Mouse (Mus musculus) c-Kit-positive CD71-negative TER-119-negative erythroid progenitor cells, embryonic 14.5 days (primary cell): Measurements from ENCODE around the gene Entpd5.
"Not testable (repeated sequence)": the region's sequence is repeated elsewhere in the genome, so short reads cannot be mapped to it uniquely, and the experiment has no call there.

Source experiments
- DNase-seq: peaks from one replicate; pipeline ENCODE4 v3.0.0-alpha.2; 2013; ENCODE audit warnings: low read depth

The Entpd5 gene

DNA sequence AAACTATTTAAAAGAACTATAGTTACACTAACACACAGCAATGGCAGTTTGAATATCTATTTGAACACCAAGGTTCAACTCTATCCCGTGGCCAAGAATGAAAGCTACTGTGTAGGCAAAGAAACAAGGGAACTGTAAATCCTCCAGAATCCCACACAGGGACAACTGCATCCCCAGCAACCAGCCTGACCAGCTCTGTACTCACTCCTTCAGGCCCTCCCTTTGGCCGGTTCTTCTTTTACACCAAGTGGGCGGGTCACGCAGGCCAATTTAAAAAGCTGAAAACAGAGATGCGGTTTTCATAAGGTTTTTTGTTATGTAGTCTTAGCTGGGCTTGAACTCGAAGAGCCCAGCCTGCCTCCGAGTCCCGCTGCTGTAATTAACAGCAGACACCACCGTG lies 9.7 kb downstream of the Entpd5 start:
- DNase-seq, result no peak

DNA sequence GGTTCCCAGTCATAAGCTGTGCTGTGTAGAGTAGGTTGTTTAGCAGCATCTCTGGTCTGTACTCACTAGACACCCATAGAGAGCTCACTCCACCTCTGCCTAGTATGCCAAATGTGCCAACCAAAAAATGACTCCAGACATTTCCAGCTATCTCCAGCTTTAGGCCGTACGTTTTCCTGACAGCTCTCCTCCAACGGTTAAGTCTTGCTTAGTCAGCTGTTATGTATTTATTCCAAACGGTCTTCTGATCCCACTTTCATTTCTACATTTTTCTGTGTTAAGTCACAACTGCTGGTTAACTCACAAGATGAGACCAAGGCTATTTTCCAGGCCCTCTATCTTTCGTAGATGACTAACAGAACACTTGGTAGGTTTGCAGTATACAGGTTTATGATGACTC lies 10.2 kb downstream of the Entpd5 start:
- DNase-seq, result no peak

DNA sequence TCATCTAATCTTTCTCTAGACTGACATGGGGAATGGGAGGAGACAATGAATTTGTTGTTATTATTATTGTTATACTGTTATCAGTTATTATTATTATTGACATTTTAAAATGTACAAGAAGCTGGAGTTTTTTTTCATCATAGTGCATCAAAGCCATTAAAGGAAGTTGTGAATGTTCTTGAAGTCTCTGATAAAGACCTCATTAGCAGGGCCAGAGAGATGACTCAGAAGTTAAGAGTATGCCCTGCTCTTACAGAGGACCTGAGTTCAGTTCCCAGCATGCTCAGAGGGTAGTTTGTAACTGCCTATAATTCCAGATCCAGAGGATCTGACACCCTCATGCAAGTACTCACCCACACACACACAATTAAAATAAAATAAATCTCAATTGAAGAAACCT lies 11.1 kb downstream of the Entpd5 start:
- no peak for DNase-seq

DNA sequence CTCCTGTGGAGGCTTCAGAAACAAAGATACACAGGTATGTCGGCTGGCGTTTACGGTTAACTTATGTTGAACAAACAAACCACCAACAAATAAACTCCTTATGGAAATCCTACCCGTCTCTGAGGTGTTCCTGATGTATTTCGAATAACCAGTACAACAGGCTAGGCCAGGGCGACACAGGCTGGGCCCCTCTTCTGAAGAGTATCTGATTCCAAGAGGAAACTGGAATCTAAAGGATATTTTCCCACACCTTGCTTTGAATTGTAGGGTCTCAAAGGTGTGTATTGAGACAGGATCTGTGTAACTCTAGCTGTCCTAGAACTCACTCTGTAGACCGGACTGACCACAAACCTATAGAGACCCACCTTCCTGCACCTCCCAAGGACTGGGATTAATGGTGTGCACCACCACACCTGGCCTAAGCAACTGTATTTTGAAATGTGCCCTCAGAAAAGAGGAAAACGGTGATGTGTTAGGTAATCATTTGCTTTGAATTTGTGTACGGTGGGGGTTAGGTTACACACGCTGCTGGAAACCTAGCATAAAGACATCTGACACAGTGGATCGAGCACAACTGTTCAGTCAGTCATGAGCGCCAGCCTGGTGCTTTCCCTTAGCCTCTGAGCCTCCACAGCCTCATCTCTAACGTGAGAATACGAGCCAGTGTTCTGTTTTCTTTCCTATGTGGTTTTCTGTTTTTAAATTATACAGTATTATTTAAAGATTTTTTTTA lies 11.7 kb downstream of the Entpd5 start:
- no peak for DNase-seq

DNA sequence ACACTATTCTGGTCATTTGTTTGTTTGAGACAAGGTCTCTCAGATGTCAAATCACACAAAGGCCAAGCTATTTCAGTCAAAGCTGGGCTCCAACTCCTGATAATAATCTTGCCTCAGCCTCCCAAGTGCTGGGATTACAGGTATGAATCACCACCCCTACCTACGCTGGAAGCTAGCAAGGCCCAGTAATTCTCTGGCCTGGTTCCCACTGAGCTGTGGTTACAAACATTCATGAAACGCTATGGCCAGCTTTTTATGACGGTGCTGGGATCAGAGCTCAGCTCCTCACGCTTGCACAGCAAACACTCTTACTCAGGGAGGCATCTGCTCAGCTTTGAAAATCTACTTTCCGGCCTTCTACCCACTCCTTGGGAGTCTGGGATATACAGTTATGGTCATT lies 15.0 kb downstream of the Entpd5 start:
- no peak for DNase-seq

DNA sequence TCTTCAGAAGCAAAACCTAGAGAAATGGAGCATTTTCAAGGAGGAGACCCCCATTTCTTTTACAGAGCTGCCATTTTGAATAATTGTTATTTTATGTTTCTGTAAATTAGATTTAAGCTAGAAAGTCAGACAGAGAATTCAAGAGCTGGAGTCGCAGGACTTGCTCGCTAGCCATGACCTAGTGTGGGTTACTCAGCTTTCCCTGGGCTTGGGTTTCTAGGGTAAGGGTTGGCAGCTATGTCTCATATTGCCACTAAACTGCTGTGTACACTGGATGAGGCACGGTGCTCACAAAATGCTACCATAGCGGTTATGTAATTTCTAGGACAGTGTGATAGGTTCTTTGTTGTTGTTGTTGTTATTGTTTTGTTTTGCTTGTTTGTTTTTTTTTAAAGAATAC lies 16.1 kb downstream of the Entpd5 start:
- DNase-seq, result no peak

DNA sequence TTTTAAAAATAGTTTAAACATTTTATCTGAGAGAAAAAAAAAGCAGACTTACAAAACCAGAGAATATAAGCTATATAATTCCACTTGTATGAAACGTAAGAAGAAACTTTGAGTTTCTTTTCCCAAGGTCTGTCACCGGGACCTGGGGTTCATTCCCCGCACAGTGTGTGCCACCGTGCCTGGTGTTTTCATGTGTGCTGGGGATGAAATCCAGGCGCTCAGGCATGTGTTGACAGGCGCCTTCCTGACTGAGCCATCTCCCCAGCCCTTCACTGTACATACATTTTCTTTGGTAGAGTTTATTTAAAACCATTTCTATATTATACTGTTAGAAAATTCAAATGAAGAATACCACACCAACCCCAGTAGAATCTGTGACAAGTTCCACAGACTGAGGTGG lies 18.5 kb downstream of the Entpd5 start:
- DNase-seq, result no peak

DNA sequence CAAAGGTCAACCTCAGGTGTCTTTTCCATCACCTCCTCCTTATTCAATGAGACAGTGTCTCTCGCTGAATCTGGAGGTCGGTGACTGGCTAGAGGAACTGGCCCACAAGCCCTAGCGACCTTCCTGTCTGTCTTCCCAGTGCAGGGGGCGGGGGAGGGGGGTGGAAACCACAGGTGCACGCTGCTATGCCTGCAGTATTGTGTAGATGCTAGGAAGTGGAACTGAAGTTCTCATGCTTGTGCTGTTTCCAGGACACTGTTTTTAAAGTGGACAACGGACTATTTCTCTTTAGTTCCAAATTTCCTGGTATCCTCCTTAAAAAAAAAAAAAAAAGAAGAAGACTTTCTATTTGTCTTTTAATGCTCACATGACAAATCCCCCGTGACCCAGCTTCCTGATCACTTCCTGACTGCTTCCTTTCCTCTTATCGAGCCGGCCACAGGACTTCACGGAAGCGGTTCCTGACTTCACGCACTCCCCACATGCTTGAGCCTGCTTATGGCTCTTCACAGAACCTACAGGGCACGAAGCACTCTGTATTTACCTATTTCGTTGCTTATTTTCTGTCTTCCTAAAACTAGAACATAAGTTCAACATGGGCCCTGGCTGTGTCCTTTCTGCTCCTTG lies 19.9 kb downstream of the Entpd5 start:
- no peak for DNase-seq

DNA sequence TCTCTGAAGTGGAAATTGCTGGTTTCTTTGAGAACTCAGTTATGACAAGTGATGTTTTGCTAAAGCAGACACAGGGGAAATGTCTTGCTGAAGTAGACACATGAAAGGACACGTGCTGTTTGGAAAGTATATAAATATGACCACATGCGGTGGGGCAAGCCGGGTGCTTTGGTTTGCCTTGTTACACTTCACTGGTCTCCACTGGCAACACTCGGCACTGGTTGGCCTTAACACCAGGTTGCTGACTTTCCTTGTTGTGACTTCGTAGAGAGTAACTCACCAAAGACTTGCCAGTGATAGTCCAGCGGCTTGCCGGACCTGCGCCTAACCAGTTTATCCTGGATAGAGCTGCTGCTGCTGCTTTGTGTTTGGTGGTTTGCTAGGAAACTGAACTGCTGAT lies 20.7 kb downstream of the Entpd5 start:
- no peak for DNase-seq

DNA sequence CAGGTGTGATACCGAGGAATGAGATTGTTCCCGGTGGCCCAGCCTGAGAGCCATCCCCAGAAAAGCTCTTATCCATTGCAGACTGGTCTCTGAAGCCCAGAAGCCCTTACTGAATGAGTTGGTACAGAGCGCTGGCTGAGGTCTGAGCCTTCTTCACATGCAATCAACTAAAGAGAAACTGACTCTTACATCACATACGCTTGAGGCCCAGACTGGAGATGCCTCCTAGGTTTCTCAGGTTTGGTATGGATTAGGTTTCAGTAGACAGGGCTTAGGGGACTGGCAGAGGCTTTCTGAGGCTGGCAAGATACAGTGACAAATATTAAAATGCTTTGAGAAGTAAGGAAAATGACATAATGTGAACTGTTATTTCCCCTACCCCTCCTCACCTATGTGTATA lies 23.4 kb downstream of the Entpd5 start:
- DNase-seq, result no peak

DNA sequence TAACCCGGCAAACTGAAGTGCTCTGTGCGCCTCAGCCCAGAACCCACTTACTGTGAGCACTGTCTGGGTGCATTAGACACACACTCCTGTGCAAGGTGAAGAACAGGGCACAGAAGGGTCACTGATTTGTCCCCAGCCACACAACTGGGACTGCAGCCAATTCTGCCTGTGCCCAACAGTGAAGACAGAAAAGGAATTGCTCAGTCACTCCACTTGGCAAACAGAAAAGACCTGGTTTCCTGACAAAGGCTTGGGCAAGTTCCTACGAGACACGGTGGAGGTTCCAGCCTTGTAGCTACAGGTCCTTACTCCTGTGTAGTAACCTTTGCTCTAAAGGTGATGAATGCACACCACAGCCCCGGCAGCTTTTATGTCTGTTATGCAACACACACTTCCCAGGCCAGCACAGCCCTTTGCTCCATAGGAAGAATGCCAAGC lies 24.2 kb downstream of the Entpd5 start:
- DNase-seq, result no peak

DNA sequence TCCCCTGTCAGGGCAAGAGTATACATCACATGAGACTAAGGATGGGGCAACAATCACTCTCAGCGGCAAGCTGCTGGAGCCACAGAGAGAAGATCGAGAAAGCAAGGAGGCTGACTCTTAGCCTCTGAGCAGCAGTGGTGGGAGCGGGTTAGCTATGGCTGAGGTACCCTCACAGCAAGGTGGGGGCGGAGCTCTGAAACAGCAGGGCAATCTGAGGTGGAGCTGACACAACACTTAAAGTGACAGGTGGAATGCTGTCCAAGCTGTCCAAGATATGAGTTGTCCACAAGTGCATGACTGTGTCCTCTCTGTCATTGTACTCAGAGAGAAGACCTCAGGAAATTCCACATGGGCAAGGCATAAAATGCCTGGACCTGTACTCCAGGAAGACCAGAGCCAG lies 26.5 kb downstream of the Entpd5 start:
- DNase-seq, result no peak

DNA sequence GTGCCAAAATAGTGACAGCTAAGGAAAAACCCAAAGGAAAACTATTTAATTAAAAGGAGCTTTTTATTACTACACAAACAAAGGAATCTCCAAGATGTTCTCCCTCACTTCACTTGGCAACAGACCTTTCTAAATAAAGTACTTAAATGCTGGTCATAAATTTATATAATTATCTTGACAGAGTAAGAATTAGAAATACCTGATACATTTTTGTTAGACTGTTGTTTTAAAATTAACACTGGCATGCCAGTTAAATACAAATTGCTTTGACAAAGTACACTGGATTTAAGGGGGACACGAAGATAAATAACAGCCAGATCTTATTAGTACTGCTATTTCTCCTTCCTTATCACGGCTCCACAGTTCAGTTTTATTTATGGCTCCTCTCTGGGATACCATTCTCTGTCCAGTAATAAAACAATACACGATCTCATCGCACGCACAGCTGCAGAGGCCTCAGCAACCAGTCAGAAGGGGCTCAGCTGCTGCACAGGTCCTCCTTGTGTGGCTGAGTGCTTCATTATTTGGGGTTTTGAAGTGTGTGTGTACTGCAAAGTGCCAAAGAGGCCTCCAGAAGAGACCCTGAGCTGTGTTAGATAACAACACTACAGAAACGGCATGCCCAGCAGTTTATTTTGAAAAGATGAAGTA lies 34.9 kb downstream of the Entpd5 start:
- no peak for DNase-seq

DNA sequence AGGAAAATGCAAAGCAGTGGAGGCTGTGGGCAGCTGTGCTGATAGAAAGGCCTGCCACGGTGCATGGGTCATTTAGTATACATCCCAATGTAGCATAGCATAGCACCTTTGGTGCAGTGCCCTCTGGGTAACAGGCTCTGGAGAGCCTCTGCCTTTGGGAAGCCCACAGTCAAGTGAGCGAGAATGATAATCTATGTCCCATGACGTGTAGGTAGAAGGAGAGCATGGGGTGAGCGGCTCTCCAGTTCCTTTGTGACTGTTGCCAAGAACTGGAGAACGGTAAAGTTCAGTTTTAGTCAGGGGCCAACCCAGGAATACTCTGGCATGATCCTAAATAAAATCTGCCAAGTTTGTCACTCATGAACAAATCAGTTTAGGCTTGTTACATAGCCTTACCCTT lies 37.2 kb downstream of the Entpd5 start:
- no peak for DNase-seq

DNA sequence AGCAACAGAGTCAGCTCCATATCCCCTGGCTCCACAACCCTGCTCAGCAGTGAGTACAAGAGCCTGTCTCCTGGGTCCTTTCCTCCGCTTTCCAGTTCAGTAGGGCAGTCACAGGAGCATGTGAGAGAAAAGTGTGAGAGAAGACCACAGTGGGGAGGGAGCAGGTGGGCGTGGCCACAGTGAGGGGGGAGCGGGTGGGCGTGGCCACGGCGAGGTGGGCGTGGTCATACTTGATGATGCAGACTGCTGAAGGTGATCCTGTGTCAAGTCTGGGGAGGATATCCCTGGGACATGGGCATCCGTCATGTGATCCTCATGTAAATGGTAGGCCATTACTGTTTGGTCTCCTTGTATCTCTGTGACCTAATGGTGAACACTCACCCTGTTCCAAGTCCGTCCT lies 41.9 kb downstream of the Entpd5 start:
- DNase-seq, result no peak

DNA sequence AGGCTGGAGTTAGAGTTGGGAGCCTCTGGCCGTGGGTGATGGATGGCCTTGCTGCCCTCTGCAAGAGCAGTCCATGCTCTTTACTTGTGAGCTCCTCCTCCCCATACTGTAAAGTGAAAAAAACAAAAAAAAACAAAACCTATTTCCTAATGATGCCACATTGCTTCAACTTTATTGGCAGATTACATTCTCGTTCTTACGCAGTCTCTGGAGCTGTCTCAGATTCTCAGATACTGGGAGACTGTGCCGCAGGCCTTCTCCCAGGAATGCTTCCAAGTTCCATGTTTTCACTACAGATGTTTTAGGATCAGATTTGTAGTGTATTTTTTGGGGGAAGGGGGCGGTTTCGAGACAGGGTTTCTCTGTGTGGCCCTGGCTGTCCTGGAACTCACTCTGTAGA lies 43.7 kb downstream of the Entpd5 start:
- no peak for DNase-seq

DNA sequence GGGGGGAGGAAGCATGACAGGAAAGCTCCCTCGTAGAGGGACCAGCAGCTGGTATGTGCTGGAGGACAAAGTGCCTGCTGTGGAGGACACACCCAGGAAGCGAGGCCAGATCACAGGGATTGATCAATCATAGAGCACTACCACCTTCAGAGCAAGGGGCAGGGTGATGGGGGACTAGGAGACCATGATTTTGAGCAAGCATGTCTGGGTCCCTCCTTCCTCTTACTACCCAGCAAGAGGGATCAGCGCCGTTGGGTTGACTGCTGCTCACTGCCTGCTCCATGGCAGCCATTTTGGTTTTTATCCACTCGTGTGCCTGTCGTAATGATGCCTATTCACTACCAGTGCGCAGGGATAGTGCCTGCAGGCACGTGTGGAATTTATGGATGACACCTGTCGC lies 44.5 kb downstream of the Entpd5 start:
- DNase-seq, result no peak

DNA sequence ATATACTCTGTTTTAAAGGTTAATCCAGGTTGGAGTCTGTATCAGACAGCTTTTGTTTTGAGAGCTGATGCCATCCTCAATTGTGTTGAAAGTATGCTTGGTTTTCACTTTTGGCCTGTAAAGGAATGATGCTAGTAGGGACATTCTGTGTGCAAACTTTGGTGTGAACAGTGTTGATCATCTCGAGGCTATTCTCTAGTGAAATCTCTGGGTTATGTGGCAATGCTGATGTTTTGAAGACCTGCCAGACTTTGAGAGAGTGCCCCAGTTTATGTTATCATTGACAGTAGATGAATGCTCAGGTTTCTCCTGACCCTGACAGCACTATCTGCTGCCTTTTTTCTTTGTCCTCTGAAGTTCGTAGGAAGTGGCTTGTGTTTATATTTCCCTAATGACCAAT lies 46.0 kb downstream of the Entpd5 start:
- DNase-seq, result no peak

DNA sequence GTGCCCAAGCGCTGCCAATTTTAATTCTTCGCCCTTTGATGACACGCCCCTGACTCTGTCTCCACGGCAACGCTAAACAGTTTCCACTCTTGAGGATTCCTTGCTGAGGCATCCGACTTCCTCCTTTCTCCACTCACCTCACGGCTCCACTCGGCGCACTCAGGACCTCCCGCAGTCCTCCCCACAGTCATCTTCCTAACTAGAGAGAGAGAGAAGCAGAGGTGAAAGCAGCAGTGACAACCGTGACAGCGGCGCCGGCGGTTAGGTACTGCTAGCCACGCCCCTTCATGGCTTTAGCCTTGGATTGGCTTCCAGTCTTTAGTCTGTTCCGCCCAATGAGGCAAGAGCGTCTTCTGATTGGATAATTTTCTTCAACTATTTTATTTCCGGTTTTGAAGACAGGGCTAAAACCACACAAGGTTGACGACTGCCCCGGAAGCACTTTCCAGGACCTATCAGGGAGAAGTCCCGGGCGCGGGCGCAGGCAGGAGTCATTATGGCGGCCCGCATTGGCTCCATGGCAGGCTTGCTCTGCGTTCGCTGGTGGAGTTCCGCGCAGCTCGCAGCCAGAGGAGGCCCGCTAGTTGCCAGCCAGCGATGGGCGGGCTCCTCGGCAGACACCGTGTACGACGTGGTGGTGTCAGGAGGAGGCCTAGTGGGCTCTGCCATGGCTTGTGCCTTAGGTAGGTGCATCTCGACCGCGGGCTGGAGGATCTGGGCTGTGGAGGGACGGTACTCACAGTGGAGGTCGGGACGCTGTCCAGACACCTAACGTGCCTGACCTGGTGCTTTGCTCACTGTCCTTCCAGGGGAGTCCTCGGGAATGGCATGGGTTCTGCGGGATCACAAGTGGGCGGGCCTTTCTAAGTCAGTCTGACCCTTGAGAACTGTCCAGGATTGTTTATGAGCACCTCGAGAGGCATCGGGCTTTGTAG lies 47.0 kb downstream of the Entpd5 start, which contains the start of the genes Coq6 and Fam161b:
Coq6 (plus strand) TSS at position 103 of the 935 bp plus-strand sequence.
Fam161b (minus strand) TSS at position 279 of the 935 bp plus-strand sequence.
- peak; percentile 95 for DNase-seq

DNA sequence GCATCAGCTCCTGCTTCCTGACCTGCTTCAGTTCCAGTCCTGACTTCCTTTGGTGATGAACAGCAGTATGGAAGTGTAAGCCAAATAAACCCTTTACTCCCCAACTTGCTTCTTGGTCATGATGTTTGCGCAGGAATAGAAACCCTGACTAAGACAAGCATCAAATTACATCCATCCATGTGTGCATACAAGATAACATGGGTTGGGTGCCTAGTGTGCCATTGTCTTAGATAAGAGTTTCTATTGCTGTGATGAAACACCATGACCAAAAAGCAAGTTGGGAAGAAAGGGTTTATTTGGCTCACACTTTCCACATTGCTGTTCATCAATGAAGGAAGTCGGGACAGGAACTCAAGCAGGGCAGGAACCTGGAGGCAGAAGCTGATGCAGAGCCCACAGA lies 50.1 kb downstream of the Entpd5 start:
- not testable (repeated sequence) for DNase-seq

DNA sequence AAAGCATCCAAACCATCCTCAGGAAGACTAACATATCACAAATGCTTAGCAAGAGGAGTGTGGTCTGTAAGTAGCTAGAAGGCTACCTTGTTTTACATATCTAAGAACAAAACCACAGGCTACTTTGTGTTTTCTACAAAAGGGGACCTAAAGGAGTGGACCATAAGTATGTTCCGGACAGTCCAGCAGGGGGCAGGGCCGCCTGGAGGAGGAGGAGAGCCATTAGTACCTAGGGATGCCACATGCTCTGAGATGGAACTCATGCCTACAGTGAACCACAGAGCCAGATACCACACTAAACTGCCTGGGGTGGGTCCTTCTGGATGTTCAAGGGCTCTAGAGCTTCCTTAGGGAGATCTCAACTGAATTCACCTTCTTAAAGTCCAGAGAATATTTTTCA lies 61.6 kb downstream of the Entpd5 start:
- no peak for DNase-seq

DNA sequence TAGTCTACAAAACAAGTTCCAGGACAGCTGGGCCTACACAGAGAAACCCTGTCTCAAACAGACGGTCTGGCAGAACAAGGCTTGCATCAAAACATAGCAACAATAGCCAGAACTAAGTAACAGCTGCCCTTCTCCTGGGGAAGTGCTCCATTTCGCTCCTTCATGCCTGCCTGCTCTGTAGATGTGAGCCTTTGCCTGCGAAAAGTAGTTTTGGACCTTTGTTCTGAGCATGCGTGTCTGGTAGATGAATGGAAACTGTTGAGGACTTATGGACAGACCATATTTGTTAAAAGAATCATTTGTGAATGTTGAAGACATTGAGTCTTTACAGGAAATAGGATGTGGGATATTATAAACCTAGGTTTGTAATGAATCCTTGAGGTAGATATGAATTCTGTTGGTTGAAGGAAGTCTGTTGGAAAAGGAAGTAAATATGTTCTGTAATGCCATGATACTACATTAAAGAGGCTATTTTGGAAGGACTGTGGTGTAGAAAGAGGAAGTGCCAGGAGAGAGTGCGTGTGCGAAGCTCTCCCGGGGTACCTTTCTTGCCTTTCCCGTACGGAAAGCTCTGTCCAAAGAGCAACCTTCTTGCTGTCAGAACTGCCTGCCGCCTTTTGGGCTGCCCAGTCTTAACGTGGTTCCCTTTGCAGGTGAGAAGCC lies 71.7 kb downstream of the Entpd5 start:
- no peak for DNase-seq
